Mouse (Mus musculus): ENCODE data around the gene Dmrtb1. TPM values are rescaled to one million over a fixed set of nuclear protein-coding genes. Genes with fewer than 3 reads are reported as not detected.

Gene Dmrtb1
- polyA plus RNA-seq, 1 experiment from 2014 or later, result not detected

DNA sequence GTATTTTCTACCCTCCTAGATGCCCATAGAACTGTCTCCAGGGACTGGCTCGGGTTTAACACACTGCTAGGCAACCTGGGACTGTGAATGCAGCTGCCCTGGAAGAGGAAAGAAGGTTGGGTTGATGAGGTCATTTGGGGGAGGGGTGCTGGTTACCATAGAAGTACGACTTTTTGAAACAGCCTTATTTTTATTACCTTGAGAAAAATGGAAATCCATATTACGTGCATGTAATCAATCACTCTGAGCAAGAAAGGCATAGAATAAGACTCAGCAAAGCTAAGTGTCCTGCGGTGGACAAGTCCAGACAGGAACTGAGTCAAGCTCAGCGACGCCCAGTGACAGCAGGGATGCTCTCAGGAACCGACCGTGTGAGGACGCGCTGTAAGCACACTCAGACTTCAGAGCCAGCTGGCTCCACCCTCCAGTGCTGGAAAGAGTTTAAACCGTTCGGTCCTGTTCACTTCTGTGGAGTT is 33.0 kb downstream of the Dmrtb1 start:
- TF ChIP-seq EP300 (IDR thresholded peaks at IDR 0.05; ENCODE audit: low read depth), result no peak
- no peak for TF ChIP-seq CTCF (IDR thresholded peaks at IDR 0.05; ENCODE audit: low read depth)
- no peaks in the 10 kb centered on the region for H3K36me3 ChIP-seq (replicated peaks; ENCODE audit: insufficient read depth, low read length)
- no peaks in the 10 kb centered on the region for H3K4me1 ChIP-seq (ENCODE audit: insufficient read depth)
- WGBS (ENCODE audit: insufficient replicate concordance), result 40% methylated on average over 12 of the region's 12 CpGs
- no peak overlapping the region for H3K27ac ChIP-seq (ENCODE audit: low read depth)
- ATAC-seq (no peak), DNase-seq (no peak)
- no peak overlapping the region for H3K4me3 ChIP-seq (ENCODE audit: low read depth, low read length)
- H3K27me3 ChIP-seq (ENCODE audit: insufficient read depth, low read length), result no peaks in the 10 kb centered on the region
- H3K4me2 ChIP-seq (ENCODE audit: low read depth, low read length), result no peak overlapping the region
- no peaks in the 10 kb centered on the region for H3K9me3 ChIP-seq (ENCODE audit: low read length)
- no peak overlapping the region for H3K9ac ChIP-seq (replicated peaks)

DNA sequence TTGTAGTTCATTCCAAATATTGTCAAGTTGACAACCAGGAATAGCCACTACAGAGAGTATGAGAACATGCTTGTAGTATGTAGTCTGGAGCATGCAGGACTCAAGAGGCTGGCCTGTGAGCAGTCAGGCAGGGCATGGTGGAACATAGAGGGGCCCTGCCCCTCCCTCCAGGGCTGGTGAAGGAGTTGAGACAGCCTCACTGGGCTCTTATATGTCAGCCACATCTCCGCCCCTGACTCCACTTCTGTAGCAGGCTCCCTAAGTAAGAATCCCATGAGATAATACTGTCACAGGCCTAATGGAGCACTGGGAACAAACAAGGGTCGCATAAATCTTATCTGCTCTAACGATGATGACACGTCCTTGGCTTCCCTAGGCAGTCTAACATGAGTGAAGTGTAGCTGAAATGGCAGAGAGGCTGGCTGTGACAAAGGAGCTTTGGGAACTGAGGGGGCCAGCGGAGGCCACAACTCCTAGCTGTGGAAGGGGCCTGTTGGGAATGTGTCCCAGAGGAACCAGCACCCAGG is 35.0 kb downstream of the Dmrtb1 start:
- ATAC-seq, result no peak

DNA sequence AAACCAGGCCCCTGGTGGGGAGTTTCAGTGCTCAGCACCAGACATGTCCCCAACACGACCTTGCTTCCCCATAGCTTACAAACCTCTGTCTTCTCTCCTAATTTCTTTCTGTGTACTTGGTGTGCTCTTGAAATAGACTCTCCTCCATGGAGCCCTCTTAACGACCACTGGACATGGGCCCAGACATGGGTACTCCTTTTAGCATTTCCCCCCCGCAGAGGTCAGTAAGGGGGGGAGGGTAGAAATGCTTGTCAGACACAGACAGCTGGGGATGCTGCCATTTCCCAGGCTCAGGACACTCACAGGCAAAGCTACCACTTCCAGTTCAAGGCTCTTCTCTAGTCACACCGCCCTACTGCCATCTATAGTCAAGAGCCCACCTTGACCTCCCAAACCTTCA is 42.4 kb downstream of the Dmrtb1 start:
- Histone ChIP-seq H3K4me3 (ENCODE audit: low read depth, low read length) (no peak overlapping the region), H3K4me1 (ENCODE audit: insufficient read depth) (no peaks in the 10 kb centered on the region), H3K36me3 (replicated peaks; ENCODE audit: insufficient read depth, low read length) (no peaks in the 10 kb centered on the region), H3K27ac (ENCODE audit: low read depth) (no peak overlapping the region), H3K27me3 (ENCODE audit: insufficient read depth, low read length) (no peaks in the 10 kb centered on the region), H3K9me3 (ENCODE audit: low read length) (no peaks in the 10 kb centered on the region), H3K9ac (replicated peaks) (no peak overlapping the region), H3K4me2 (ENCODE audit: low read depth, low read length) (no peak overlapping the region)
- TF ChIP-seq CTCF (IDR thresholded peaks at IDR 0.05; ENCODE audit: low read depth) (no peak), EP300 (IDR thresholded peaks at IDR 0.05; ENCODE audit: low read depth) (no peak)
- 58% methylated on average over 4 of the region's 4 CpGs for WGBS (ENCODE audit: insufficient replicate concordance)
- no peak for ATAC-seq
- DNase-seq, result no peak

More for the DNA sequence above, 35.0 kb downstream of the Dmrtb1 start:
- Histone ChIP-seq H3K9me3 (ENCODE audit: low read length) (no peaks in the 10 kb centered on the region), H3K27ac (ENCODE audit: low read depth) (no peak overlapping the region), H3K4me3 (ENCODE audit: low read depth, low read length) (no peak overlapping the region), H3K27me3 (ENCODE audit: insufficient read depth, low read length) (no peaks in the 10 kb centered on the region), H3K9ac (replicated peaks) (no peak overlapping the region), H3K36me3 (replicated peaks; ENCODE audit: insufficient read depth, low read length) (no peaks in the 10 kb centered on the region), H3K4me2 (ENCODE audit: low read depth, low read length) (no peak overlapping the region), H3K4me1 (ENCODE audit: insufficient read depth) (no peaks in the 10 kb centered on the region)
- TF ChIP-seq CTCF (IDR thresholded peaks at IDR 0.05; ENCODE audit: low read depth), result no peak
- TF ChIP-seq EP300 (IDR thresholded peaks at IDR 0.05; ENCODE audit: low read depth), result no peak
- WGBS (ENCODE audit: insufficient replicate concordance), result 66% methylated on average over 5 of the region's 5 CpGs
- no peak for DNase-seq

DNA sequence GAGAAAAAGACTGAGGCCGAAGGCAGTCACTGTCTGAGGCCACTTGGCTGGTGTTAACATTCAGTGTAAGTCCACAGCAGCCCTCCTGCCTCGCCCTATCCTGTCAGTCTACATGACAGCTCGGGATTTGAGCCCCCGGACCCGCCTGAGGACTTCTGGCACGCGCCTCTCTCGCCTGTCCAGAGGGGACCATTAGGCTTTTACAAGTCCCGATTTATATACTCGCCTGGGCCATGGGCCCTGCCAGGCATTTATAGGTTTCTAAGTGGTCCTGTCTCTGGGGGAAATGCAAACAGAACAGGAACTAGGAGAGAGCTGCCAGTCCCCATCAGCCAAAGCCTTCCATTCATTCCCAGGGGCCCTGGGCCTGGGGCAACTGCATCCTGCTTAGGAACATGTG is 45.7 kb downstream of the Dmrtb1 start:
- no peak overlapping the region for H3K27ac ChIP-seq (ENCODE audit: low read depth)
- DNase-seq, result no peak

DNA sequence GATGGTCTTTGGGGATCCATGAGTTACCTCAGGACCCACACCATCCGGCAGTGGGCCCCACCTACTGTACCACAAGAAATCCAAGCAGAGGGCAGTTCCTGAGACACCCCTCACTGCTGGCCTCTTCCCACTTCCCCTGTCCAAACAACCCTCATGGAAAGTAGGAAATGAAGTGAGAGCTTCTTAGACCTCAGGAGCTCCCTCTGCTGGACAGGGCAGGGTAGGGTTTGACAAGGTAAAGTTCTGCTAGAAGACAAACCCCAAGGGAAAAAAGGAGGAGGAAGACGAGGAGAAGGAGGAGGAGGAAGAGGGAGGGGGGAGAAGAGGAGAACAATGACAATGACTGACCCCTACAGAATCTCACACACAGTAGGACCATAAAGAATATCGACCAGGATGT is 46.4 kb downstream of the Dmrtb1 start:
- Histone ChIP-seq H3K9me3 (ENCODE audit: low read length) (no peaks in the 10 kb centered on the region), H3K36me3 (replicated peaks; ENCODE audit: insufficient read depth, low read length) (no peaks in the 10 kb centered on the region), H3K4me1 (ENCODE audit: insufficient read depth) (no peaks in the 10 kb centered on the region), H3K9ac (replicated peaks) (no peak overlapping the region), H3K4me2 (ENCODE audit: low read depth, low read length) (no peak overlapping the region), H3K4me3 (ENCODE audit: low read depth, low read length) (no peak overlapping the region), H3K27me3 (ENCODE audit: insufficient read depth, low read length) (no peaks in the 10 kb centered on the region), H3K27ac (ENCODE audit: low read depth) (no peak overlapping the region)
- WGBS (ENCODE audit: insufficient replicate concordance), result 40% methylated on average over 3 of the region's 3 CpGs
- no peak for ATAC-seq
- peak; percentile 69 for DNase-seq
- TF ChIP-seq EP300 (IDR thresholded peaks at IDR 0.05; ENCODE audit: low read depth) (no peak), CTCF (IDR thresholded peaks at IDR 0.05; ENCODE audit: low read depth) (peak; percentile 81)

More for the DNA sequence above, 45.7 kb downstream of the Dmrtb1 start:
- 80% methylated on average over 10 of the region's 10 CpGs for WGBS (ENCODE audit: insufficient replicate concordance)
- ATAC-seq, result no peak
- Histone ChIP-seq H3K4me2 (ENCODE audit: low read depth, low read length) (no peak overlapping the region), H3K4me3 (ENCODE audit: low read depth, low read length) (no peak overlapping the region), H3K9me3 (ENCODE audit: low read length) (no peaks in the 10 kb centered on the region), H3K36me3 (replicated peaks; ENCODE audit: insufficient read depth, low read length) (no peaks in the 10 kb centered on the region), H3K9ac (replicated peaks) (no peak overlapping the region), H3K4me1 (ENCODE audit: insufficient read depth) (no peaks in the 10 kb centered on the region), H3K27me3 (ENCODE audit: insufficient read depth, low read length) (no peaks in the 10 kb centered on the region)
- TF ChIP-seq EP300 (IDR thresholded peaks at IDR 0.05; ENCODE audit: low read depth) (no peak), CTCF (IDR thresholded peaks at IDR 0.05; ENCODE audit: low read depth) (no peak)

DNA sequence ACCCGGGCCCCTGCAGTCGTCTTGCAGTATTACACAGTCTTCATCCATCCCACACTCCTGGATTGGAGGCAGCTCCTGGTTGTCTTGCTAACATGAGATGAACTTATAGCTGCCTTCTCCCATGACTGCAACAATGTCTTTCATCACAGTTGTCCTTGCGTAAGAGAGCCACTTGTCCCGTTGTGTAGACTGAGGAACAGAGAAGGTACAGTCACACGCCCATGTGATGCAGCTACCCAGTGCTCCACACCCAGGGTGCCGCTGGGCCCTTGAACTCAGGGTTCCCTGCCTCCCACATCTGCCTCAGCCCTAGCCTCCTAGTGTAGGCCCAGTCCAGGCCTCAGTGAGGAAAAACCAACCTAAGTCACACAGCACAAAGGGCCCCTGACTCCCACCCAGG is 47.9 kb downstream of the Dmrtb1 start:
- Histone ChIP-seq H3K9ac (replicated peaks) (no peak overlapping the region), H3K9me3 (ENCODE audit: low read length) (no peaks in the 10 kb centered on the region), H3K4me3 (ENCODE audit: low read depth, low read length) (no peak overlapping the region), H3K27ac (ENCODE audit: low read depth) (no peak overlapping the region), H3K4me1 (ENCODE audit: insufficient read depth) (no peaks in the 10 kb centered on the region), H3K27me3 (ENCODE audit: insufficient read depth, low read length) (no peaks in the 10 kb centered on the region), H3K36me3 (replicated peaks; ENCODE audit: insufficient read depth, low read length) (no peaks in the 10 kb centered on the region), H3K4me2 (ENCODE audit: low read depth, low read length) (no peak overlapping the region)
- WGBS (ENCODE audit: insufficient replicate concordance), result 52% methylated on average over 6 of the region's 6 CpGs
- no peak for ATAC-seq
- TF ChIP-seq CTCF (IDR thresholded peaks at IDR 0.05; ENCODE audit: low read depth), result no peak
- TF ChIP-seq EP300 (IDR thresholded peaks at IDR 0.05; ENCODE audit: low read depth), result no peak
- no peak for DNase-seq

All from liver, postnatal 0 days (tissue).